Mouse (Mus musculus): ENCODE measurements around the gene Bach1.

Gene Bach1

DNA sequence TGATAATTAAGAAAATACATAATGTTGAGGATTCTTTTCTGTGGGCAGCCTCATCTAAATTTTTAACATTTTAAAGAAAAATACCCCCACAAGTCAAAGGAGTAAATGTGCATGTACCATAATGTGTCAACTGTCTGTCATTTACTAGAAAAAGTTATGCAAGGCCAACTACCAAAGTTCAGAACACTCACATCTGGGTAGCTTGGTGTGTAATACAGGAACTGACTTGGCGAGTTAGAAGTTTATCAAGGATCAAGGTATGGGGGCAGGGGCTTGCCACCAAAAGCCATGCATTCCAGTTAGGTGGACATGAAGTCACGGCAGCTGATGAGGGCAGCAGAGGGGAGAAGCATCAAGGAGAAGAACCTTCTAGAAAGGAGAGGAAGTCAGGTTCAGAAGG lies 13.2 kb downstream of the Bach1 start:
- no peak for DNase-seq (ENCODE audit: low read depth, low spot score)

DNA sequence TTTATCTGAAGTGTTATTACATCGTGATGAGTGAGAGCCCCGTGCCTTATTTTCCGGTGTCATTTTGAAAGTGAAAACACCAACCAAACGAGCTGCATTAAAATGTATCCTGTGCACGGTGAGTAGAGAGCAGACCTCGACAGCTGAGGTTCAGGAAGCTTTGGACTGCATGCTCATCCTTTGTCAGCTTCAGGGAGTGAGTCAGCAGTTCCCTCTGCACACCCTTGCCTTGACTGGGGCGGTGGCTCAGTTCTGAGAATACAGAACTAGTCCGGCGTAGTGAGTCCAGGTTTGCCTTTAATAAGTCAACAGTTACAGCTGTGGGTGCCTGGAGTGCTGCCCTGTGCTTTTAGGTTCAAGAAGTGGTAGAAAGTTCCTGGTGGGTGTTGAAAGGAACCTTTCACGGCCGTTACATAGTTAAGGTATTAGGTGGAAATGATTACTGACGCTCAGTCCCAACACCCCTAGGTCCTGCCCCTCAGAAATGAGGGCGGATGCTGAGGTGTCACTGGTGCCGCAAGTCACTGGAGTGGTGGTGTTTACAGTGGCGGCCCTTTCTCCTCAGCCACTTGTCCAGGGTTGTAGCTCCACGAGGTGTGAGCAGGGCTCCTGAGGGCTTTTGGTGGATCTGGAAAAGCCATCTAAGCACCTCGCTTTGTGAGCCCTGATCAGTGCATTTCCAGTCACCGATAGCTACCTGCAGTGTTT lies 14.4 kb downstream of the Bach1 start:
- DNase-seq (ENCODE audit: low read depth, low spot score) = no peak

DNA sequence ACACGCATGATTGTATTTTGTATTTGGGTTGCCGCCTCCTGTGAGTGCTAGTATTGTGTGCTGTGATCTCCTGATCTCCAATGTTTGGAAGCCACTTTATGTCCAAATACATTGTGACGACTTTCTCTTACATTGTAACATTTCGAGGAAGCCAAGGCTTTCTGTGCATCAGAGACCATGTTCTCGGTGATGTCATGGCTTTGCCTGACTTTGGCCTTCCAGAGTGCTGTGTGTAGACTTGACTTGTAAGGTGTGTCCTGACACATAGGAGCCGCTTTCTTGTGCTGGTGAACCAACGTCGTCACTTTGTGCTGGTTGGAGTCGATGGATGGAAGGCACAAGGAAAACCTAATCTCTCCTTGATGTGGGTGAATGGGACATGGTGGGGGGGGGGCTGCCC lies 15.8 kb downstream of the Bach1 start:
- DNase-seq (ENCODE audit: low read depth, low spot score) = no peak

DNA sequence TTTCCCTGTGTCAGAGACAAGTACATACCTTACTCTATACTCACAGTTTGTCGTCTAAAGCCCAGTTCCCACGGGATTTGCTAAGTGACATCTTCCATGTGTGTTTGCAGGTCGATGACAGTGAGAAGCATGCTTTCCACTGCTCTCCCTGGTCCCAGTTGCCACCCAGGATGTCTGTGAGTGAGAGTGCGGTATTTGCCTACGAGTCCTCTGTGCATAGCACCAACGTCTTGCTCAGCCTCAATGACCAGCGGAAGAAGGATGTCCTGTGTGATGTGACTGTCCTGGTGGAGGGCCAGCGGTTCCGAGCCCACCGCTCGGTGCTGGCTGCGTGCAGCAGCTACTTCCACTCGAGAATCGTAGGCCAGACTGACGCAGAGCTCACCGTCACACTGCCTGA lies 16.5 kb downstream of the Bach1 start:
- no peak for DNase-seq (ENCODE audit: low read depth, low spot score)

DNA sequence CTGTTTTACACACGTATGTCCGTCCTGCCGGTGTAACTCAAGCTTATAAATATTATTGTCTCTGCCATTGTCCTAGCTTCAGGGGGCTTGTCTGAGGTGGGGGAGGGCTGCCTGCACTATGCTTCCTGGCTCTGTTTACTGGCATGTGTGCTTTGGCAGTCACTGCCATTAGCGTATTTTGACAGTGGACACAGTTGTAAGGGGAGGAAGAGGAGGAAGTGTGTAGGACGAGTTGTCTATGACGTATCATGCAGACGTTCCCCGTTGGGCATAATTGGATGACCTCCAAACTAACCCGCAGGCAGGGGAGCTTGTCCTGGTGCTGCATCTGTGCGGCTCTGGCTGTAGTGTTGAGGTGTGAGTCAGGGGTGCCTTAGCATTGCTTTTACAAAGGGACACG lies 17.5 kb downstream of the Bach1 start:
- DNase-seq (ENCODE audit: low read depth, low spot score) = no peak

DNA sequence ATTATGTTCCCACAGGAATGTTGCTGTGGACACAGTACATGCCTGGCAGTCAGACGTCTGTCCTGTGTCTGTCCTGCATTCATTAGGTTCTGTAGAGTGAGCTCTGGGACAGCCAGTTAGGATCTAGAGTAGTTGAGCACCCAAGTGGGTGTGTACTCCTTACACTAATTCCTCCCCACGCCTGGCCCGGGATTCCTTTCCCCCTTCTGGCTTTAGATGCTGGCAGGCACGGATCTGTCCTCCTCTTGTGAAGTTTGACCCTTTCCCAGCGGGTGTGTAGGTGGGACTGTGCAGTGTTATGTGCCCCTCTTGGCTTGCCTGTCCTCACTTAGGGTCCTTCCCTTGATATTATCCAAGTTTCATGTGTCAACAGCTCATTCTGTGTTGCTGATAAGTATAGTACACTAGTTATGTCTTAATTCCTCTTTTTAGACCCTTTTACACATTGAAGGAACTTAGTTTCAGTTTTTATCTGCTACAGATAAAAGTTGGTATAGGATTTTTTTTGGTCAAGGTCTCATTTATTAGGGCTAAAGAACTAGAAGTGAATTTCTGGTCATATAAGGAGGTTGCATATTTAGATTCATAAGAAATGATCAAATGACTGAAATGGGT lies 18.4 kb downstream of the Bach1 start:
- no peak for DNase-seq (ENCODE audit: low read depth, low spot score)

DNA sequence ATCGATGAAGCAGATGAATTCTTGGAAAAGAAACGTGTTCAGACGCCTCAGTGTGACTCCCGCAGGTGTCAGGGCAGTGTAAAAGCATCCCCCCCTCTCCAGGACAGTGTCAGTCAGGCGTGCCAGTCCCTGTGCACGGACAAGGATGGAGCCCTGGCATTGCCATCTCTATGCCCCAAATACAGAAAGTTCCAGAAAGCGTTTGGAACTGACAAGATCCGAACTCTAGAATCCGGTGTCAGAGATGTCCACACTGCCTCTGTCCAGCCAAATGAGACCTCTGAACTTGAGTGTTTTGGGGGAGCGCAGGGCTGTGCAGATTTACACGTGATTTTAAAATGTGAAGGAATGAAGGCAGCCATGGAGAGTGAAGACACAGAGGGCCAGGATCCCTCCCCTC lies 20.3 kb downstream of the Bach1 start:
- DNase-seq (ENCODE audit: low read depth, low spot score) = no peak

DNA sequence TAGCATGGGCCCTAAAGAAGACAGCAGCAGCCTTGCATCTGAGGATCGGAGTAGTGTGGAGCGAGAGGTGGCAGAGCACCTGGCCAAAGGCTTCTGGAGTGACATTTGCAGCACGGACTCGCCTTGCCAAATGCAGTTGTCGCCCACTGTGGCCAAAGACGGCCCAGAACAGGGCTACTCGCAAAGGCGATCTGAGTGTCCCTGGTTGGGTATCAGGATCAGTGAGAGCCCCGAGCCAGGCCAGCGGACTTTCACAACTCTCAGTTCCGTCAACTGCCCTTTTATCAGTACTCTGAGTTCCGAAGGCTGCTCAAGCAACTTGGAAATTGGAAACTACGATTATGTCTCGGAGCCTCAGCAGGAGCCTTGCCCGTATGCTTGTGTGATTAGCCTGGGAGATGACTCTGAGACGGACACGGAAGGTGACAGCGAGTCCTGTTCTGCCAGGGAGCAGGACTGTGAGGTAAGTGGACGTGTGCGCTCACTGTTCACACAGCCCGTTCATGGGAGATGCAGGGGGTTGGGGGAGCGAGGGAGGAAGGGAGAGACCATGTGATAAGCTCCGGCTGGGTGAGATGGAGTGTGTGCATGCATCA lies 21.0 kb downstream of the Bach1 start:
- no peak for DNase-seq (ENCODE audit: low read depth, low spot score)

DNA sequence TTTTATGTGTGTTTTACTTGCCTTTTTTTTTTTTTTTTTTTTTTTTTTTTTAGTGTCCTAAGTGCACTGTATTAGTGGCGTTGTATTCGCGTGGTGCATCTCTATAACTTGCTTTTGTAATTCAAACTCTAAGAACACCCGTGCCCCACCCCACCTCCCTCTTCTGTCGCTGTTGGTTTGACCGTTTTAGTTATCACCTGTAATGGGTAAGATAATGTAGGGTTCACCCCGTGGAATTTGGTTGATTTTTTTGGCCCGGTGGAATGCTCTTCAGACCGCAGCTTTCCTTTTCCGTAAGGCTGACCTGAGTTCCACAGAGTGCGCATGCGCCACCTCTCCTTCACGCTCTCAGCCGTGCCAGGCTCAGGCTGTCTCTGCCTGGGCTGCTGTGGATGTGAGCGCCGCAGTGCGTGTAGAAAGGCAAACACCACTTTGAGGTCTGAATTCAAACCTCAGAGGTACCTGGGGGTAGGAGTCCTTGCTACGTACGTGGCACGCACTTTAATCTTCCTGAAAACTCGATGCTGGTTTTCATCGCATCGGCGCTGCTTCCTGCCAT lies 22.2 kb downstream of the Bach1 start:
- DNase-seq (ENCODE audit: low read depth, low spot score) = no peak

DNA sequence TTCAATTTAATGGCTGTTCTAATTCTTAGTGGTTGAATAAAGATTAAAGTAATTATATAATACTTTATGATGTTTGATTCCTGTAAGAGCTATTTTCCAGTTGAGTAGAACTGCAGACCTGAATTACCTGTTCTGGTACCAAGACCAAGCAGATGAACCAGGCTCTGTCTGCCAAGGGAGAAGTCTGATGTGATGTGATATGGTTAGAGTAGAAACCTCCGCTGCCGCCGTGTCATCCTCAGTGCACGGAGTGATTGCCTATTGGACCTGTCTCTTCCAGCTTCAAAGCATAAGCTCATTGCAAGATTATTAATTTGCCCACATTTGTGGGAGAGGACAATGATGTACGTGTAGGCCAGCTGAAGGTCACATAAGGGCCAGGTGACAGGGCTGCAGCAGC lies 24.1 kb downstream of the Bach1 start:
- DNase-seq (ENCODE audit: low read depth, low spot score) = no peak

DNA sequence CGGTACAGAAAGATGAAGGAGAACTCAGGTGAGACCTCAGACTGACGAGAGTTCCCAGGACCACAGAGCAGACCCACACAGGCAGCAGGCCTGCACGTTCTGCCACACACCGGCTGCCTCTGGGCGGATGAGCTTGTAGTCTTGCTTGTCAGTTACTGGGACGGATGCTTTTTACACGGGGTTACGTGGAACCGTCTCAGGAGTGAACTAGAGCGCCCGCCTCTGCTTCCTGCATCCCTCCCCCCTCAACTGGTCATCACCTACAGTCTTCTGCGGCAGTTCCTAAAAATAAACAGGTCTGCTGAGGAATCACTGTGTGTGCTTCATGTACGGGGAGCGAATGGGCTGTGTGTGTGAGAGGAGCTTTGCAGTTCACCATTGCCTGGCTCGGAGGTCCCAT lies 24.7 kb downstream of the Bach1 start:
- DNase-seq (ENCODE audit: low read depth, low spot score) = no peak

DNA sequence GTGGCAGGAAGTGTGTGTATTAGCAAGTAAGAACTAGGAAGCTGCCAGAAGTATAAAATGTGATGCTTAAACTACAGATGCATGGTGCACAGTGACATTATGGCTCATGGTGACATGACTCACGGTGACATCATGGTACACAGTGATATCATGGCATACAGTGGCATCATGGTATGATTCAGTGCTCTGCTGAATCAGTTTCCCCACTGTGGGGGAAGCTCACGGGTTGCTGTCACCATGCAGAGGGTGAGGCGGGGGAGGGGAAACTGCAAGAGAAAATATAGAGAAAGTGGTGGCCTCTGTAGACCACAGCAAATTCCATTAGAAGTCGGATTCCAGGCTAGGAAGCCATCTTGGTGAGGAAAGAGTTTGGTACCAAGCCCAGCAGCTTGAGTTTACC lies 26.1 kb downstream of the Bach1 start:
- DNase-seq (ENCODE audit: low read depth, low spot score) = no peak

DNA sequence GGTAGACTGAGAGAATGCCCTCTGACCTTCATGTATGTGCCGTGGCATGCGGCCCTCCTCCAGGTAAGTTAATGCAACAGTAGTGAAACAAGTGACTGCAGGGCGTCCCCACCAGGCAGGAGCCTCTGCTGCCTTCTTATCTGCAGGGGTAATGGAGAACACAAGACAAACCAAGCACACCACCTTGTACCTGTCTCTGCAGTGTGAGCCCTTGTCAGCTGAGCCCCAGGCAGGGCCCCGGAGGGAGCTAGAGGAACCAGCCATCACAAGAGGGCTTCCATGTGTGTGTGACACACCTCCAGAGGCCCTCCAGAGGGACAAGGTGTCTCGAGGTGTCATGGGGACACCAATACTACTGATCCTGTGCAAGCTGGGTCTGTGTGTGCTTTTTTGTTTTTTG lies 26.5 kb downstream of the Bach1 start:
- no peak for DNase-seq (ENCODE audit: low read depth, low spot score)

DNA sequence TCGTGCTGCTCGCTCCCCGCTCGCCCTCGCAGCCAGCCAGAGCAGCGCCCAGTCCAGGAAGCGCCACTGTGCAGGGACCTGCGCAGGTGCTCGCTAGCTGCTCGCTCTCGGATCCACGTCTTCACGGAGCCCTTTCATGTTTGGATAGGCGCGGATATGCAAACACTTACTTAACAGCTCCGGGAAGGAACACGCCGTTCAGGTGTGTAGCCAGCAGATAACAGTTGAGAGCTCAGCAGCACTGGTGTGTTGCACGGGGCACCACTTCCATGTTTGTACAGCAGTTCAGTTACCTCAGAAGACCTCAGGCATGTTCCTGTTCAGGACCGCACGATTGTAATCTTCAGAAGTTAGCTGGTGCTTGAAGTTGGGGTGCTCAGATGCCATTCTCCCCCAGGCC lies 27.2 kb downstream of the Bach1 start:
- no peak for DNase-seq (ENCODE audit: low read depth, low spot score)

DNA sequence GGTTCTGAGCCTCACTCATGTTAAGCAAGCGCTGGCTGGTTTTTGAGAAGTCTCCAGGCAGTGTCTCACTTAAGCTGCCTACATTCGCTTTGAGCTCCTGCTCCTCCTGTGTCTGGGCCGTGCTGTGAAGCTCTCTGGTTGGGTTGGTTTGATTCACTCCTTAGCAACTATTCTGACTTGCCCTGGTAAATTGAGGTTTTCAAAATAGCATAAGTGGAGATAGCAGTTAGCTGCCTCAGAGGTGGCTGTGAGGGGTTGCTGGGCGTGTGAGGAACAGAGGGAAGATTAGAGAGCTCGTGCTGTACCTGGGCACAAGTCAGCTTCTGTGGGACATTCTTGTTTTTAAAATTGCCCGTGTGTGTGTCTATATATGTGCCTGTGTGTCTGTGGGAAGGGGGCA lies 27.6 kb downstream of the Bach1 start:
- no peak for DNase-seq (ENCODE audit: low read depth, low spot score)

DNA sequence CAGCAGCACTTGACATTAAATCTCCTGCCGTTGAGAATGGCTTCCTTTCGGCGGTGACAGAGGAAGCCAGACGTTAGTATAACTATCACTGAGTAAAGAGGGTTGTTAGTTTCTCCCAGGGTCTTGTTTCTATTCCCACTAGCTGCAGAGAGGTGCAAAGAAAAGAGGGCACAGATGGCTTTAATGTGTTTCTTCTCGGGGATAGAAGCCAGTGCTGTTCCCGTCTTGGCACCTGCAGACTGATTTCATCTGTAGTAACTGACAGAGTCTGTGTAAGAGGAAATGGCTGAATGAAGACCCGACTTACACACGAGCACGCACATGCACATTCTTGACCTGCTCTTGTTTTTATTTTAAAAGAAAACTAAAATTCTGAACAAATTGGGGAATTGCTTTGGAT lies 28.5 kb downstream of the Bach1 start:
- no peak for DNase-seq (ENCODE audit: low read depth, low spot score)

DNA sequence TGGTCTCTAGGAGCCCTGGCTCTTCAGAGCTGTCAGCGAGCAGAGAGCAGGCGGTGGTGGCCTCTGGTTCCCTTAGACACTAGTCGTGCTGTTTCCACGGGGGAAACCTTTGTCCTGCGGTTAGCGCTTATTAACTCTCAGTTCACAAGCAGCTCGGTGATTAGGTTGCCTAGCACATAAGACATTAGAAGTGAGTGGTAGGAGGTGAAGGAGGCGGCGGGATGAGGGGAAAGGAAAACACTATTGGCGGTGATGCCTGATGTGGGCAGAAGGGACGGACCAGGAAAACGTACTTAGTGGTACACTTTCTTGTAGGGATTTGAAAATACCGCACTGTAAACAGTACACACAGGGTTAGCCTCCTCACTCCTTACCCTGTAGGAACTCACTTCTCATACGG lies 29.2 kb downstream of the Bach1 start:
- DNase-seq (ENCODE audit: low read depth, low spot score) = no peak

DNA sequence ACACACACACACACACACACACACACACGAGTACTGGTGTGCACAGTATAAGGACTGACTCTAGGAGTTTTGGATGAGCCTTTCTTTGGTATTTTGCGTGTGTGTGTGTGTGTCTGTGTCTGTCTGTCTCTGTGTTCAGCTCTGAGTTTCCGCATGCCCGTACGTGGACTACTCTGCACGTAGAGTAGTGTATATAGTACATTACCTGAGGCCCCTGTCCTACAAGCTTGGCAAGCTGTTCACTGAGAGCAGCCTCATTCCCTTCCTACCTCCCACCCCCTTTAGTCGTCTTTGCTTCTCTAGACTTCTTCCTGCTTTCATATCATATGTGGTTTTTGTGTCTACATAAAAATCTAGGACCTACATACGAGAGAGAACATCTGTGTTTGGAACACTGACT lies 30.0 kb downstream of the Bach1 start:
- no peak for DNase-seq (ENCODE audit: low read depth, low spot score)

DNA sequence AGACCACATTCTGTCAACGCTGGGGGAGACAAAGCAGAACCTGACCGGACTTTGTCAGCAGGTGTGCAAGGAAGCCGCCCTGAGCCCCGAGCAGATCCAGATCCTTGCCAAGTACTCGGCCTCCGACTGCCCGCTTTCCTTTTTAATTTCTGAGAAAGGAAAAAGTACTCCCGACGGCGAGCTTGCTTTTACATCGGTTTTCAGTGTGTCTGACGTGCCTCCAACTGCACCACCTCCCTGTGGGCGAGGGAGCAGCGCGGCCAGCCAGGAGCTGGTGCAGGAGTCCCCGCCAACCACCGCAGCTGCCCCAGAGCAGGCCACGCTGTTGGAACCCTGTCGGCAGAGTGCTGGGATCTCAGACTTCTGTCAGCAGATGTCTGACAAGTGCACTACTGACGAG lies 30.7 kb downstream of the Bach1 start:
- no peak for DNase-seq (ENCODE audit: low read depth, low spot score)

DNA sequence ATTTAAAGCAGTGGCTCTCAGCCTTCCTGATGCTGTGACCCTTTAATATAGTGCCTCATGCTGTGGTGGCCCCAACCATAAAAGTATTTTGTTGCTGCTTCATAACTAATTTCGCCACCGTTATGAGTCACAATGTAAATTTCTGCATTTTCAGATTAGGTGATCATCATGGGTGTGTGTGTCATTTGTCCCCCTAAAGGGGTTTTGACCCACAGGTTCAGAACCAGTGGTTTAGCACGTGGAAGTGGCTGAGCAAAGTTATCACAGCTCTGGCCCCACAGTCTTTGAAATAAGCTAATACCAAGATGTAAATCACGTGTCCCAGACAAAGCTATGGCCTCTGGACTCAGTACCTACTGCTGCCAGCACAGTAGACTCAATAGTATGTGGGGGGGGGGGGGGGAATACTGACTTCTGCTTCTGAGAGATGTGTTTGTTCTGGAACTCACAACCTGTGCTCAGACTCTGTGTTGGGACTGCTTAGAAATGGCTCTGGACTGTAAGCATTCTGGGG lies 36.2 kb downstream of the Bach1 start:
- DNase-seq (ENCODE audit: low read depth, low spot score) = no peak

DNA sequence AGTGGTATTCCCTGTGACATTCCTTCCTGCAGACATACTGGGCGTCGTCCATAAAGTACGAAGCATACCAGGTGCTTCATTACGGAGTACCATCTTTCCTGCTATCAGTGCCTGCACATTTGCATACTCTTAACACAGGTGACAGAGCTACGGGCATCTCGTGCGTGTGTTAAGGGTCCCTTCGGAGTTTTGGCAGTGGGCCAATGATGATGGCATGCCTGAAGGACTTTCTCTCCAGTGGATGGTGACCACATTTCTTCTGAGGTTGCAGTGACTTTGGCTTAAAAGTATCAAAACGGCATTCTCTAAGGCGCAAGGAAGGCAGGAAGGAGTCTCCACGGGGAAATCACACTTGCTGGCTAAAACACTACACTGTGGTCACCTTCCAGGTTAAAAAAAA lies 37.4 kb downstream of the Bach1 start:
- no peak for DNase-seq (ENCODE audit: low read depth, low spot score)

DNA sequence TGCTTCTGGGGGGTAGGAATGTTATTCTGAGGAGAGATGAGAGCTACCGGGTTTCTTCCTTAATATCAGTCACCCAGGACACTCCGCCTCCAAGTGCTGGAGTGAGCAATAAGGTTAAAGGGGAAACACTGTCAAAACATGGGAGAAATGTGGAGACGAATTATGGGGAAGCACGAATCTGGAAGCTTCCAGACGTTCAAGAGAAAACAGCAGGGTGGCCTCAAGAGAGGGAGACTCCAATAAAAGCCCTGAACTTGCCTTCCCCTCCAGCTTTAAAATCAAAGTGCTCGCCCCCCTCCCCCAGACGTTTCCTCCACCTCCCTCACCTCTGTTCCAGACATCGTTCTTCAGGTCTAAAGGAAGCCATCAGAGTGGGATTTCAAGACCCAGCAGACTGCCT lies 38.6 kb downstream of the Bach1 start:
- no peak for DNase-seq (ENCODE audit: low read depth, low spot score)

Data from retina, adult 2 months (tissue).